Mouse (Mus musculus) myocyte (in vitro differentiated cells): ENCODE results near the gene Nipal1. TPM values are rescaled to one million over a fixed set of nuclear protein-coding genes. Genes with fewer than 3 reads are reported as not detected.

ENCODE experiments used
- H3K27me3 ChIP-seq: one replicate; pipeline ENCODE4 v1.6.1; 2011; ENCODE audit not compliant: control insufficient read depth, insufficient read depth, insufficient read length
- H3K36me3 ChIP-seq: one replicate; pipeline ENCODE4 v1.6.1; 2011; ENCODE audit not compliant: control insufficient read depth, insufficient read depth
- H3K4me2 ChIP-seq: one replicate; pipeline ENCODE4 v1.6.1; 2011; ENCODE audit warnings: low read depth, control low read depth
- H3K4me3 ChIP-seq: one replicate; pipeline ENCODE4 v1.5.1; 2011; ENCODE audit warnings: mild to moderate bottlenecking, control low read depth, moderate library complexity
- H3K79me2 ChIP-seq: one replicate; pipeline ENCODE4 v1.6.1; 2011; ENCODE audit not compliant: control insufficient read depth, insufficient read depth
- H3ac ChIP-seq: one replicate; pipeline ENCODE4 v1.6.1; 2011; ENCODE audit not compliant: control insufficient read depth, insufficient read length
- CEBPB ChIP-seq: IDR thresholded peaks from 2 replicates; pipeline ENCODE4 v1.6.1; 2011; ENCODE audit warnings: mild to moderate bottlenecking, moderate library complexity; ENCODE audit not compliant: poor library complexity, insufficient read depth, severe bottlenecking
- E2F4 ChIP-seq: IDR thresholded peaks from one replicate; pipeline ENCODE4 v1.6.1; 2011; ENCODE audit warnings: mild to moderate bottlenecking, control low read depth, moderate library complexity; ENCODE audit not compliant: insufficient read depth
- MAX ChIP-seq: IDR thresholded peaks from one replicate; pipeline ENCODE4 v1.6.1; 2011; ENCODE audit warnings: low read depth, mild to moderate bottlenecking, control low read depth
- MYOD1 ChIP-seq, 3 experiments: IDR thresholded peaks; one replicate each; pipeline ENCODE4 v1.6.1; 2011; ENCODE audit warnings: control low read depth in 2 of 3, low read depth in 2 of 3, mild to moderate bottlenecking in 2 of 3, moderate library complexity in 1 of 3; ENCODE audit not compliant: insufficient read length in 2 of 3, control insufficient read depth in 1 of 3
- MYOG ChIP-seq, 3 experiments: IDR thresholded peaks; one replicate each; pipeline ENCODE4 v1.6.1; 2011; ENCODE audit warnings: control low read depth in 2 of 3, low read depth in 2 of 3, mild to moderate bottlenecking in 2 of 3; ENCODE audit not compliant: insufficient read length in 2 of 3, control insufficient read depth in 1 of 3, insufficient read depth in 1 of 3
- POLR2A ChIP-seq: IDR thresholded peaks from one replicate; pipeline ENCODE4 v1.6.1; 2011; ENCODE audit warnings: low read depth, mild to moderate bottlenecking, control low read depth, moderate library complexity; ENCODE audit not compliant: insufficient read length
- POLR2AphosphoS2 ChIP-seq: IDR thresholded peaks from one replicate; pipeline ENCODE4 v1.6.1; 2011; ENCODE audit warnings: low read depth, control low read depth; ENCODE audit not compliant: insufficient read length
- REST ChIP-seq: IDR thresholded peaks from one replicate; pipeline ENCODE4 v1.6.1; 2011; ENCODE audit warnings: mild to moderate bottlenecking, control low read depth, moderate library complexity; ENCODE audit not compliant: insufficient read depth, insufficient read length
- SRF ChIP-seq: IDR thresholded peaks from one replicate; pipeline ENCODE4 v1.6.1; 2011; ENCODE audit warnings: low read depth; ENCODE audit not compliant: control insufficient read depth, insufficient read length
- TCF12 ChIP-seq: IDR thresholded peaks from one replicate; pipeline ENCODE4 v1.6.1; 2011; ENCODE audit warnings: mild to moderate bottlenecking, control low read depth; ENCODE audit not compliant: poor library complexity, insufficient read depth, severe bottlenecking
- TCF3 ChIP-seq: IDR thresholded peaks from one replicate; pipeline ENCODE4 v1.6.1; 2011; ENCODE audit warnings: low read depth, control low read depth; ENCODE audit not compliant: insufficient read length
- USF1 ChIP-seq: IDR thresholded peaks from one replicate; pipeline ENCODE4 v1.6.1; 2011; ENCODE audit warnings: low read depth, mild to moderate bottlenecking, control low read depth, moderate library complexity
- polyA plus RNA-seq: library from polyadenylated mRNA; unstranded; fragments of >200 nt; fragmentation: generic; extraction: Trizol; gene quantifications from one replicate; pipeline ENCODE4 v1.2.1, GENCODE M21; 2012; ENCODE audit warnings: missing spikeins

Gene Nipal1
- polyA plus RNA-seq, 1 experiment = 0.07 TPM

DNA sequence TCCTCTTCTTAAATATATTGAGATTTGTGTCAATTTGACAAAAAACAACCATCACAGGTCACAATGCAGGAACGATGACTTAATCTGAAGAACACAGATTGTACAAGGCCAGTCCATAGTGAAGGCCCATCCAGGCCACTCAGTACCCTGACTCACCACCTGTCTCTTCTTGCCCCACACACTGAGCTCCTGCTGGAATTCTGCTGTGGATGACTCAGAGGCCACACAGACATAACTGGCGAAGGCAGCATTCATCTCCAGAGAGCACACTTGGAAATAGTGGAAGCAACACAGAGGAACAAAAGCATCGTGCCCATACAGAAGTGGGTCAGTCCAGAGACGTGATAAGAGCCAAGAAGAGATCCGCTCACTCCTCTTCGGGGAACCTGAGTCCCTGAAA lies 17.6 kb upstream of the Nipal1 start:
- Histone ChIP-seq H3K36me3 (no peaks in the 10 kb centered on the region), H3ac (no peak overlapping the region), H3K27me3 (no peaks in the 10 kb centered on the region), H3K4me2 (no peak overlapping the region), H3K79me2 (no peaks in the 10 kb centered on the region), H3K4me3 (no peak overlapping the region)
- TF ChIP-seq POLR2A (no peak), MAX (no peak), MYOD1 (IDR thresholded peaks at IDR 0.05; ENCODE audit: control insufficient read depth in 1 of 3, insufficient read length in 2 of 3, low read depth in 2 of 3) (peak in 2 of 3 experiments; percentile 19 to 23), POLR2AphosphoS2 (no peak)

DNA sequence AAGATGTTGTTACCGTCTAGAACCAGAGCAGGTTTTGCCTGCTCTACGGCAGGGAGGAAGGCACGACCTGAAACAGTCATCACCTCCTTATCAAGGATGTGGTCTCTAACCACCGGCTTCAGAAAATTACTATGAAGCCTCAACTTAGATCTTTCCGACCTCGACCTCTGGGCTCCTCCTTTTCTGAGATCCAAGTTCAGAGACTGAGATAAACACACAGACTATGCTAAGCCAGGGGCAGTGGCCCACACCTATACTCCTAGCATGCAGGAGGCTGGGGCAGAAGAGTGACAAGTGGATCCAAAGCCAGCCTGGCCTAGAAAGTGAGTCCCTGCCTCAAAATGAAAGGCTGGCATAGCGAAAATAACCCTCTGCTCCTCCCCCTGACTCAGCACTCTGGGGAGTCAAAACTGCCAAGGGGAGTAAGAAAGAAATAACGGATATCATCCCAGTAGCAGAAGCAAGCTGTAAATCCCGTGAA lies 12.8 kb upstream of the Nipal1 start:
- Histone ChIP-seq H3K4me3 (no peak overlapping the region), H3K36me3 (no peaks in the 10 kb centered on the region), H3K27me3 (no peaks in the 10 kb centered on the region), H3K4me2 (no peak overlapping the region), H3K79me2 (no peaks in the 10 kb centered on the region), H3ac (no peak overlapping the region)
- no peak for TF ChIP-seq MYOD1 (IDR thresholded peaks at IDR 0.05; ENCODE audit: control insufficient read depth in 1 of 3, insufficient read length in 2 of 3, low read depth in 2 of 3)

DNA sequence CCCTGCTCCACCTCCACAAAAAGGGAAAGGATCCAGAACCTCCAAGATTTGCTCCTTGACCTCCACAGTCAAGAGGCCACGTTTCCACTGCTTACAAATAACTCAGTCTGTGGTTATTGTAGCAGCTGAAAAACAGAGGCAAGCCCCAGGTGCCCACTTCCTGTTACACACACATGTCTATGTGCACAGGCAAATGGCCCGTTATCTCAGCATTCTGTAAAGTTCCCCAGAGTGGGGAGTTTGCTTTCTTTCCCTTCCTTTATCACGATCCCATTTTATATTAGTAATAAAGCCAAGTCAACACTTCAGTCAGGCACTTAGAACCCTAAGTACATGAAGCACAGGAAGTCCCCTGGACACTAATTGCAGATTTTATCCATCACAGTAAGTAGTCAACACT lies 11.5 kb upstream of the Nipal1 start:
- no peaks in the 10 kb centered on the region for H3K27me3 ChIP-seq
- H3K4me2 ChIP-seq = no peak overlapping the region
- no peak for TF ChIP-seq SRF
- TF ChIP-seq TCF3 = no peak
- no peak for TF ChIP-seq USF1
- no peaks in the 10 kb centered on the region for H3K36me3 ChIP-seq
- no peak overlapping the region for H3K4me3 ChIP-seq
- no peak overlapping the region for H3ac ChIP-seq
- no peaks in the 10 kb centered on the region for H3K79me2 ChIP-seq

DNA sequence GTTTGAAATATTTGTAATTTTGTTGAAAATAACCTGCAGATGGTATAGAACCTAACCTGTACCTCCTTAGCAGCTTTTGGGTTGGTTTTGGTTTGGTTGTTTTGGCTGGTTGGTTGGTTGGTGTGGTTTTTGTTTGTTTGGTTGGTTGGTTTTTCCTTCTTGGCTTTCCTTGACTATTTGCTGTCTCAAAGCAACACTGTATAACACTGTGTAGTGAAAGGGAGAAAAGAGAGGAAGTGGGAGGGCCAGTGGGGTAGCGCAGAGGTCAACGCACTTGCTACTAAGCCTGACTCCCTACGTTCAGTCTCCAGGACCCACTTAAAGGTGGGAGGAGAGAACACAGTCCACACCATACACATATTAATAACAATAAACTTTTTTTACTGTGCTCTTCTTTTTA lies 11.0 kb upstream of the Nipal1 start:
- H3ac ChIP-seq = no peak overlapping the region
- H3K36me3 ChIP-seq = no peaks in the 10 kb centered on the region
- H3K4me3 ChIP-seq = no peak overlapping the region
- H3K79me2 ChIP-seq = no peaks in the 10 kb centered on the region
- TF ChIP-seq TCF3 = no peak
- TF ChIP-seq POLR2AphosphoS2 = no peak
- TF ChIP-seq SRF = no peak
- TF ChIP-seq E2F4 = no peak
- no peak for TF ChIP-seq CEBPB
- TF ChIP-seq REST = no peak
- no peak for TF ChIP-seq MYOG (IDR thresholded peaks at IDR 0.05; ENCODE audit: control insufficient read depth in 1 of 3, insufficient read depth in 1 of 3, insufficient read length in 2 of 3, low read depth in 2 of 3)
- TF ChIP-seq USF1 = no peak
- TF ChIP-seq TCF12 = no peak
- no peak for TF ChIP-seq MAX
- no peak for TF ChIP-seq MYOD1 (IDR thresholded peaks at IDR 0.05; ENCODE audit: control insufficient read depth in 1 of 3, insufficient read length in 2 of 3, low read depth in 2 of 3)
- no peak for TF ChIP-seq POLR2A
- H3K27me3 ChIP-seq = no peaks in the 10 kb centered on the region
- no peak overlapping the region for H3K4me2 ChIP-seq

DNA sequence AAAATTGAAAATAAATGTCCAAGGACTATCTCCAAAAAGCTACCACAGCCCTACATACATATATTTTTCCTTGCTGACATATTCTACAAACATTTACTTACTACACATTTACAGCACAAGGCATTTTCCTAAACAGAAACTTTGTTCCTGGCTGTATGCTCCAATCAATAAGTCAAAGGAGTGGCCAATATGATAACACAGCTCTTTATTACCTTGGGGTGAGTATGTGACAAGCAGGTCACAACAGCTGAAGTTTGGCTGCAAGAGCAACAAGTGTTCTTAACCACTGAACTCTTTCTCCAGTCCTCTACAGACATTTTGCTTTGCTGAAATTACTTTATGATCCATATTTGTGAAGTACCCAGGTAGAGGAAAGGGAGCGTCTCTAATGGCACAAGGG lies 7.5 kb upstream of the Nipal1 start:
- H3K36me3 ChIP-seq = no peaks in the 10 kb centered on the region
- TF ChIP-seq USF1 (no peak), E2F4 (no peak), TCF3 (no peak), SRF (no peak)
- no peak overlapping the region for H3K4me3 ChIP-seq
- H3K27me3 ChIP-seq = no peaks in the 10 kb centered on the region
- H3K4me2 ChIP-seq = no peak overlapping the region
- no peak overlapping the region for H3ac ChIP-seq
- no peaks in the 10 kb centered on the region for H3K79me2 ChIP-seq

DNA sequence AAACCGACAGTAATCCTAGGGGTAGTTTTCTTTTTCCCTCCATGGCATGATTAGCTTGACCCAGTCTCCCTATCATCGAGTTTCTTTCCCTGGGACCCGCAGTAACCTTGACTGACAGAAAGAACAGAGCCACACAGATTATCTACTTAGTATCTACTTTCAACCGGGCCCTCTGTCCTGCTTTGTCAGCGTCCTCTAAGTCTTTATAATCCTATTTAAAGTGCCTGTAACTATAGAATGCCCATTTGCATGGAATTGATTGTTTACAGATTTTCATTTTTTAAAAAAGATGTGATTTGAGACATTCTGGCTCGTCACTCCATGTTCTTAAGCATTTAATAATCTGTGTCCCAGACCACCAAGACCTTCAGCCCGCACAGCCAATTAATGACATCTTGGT lies 3.9 kb upstream of the Nipal1 start:
- Histone ChIP-seq H3ac (no peak overlapping the region), H3K4me3 (no peak overlapping the region), H3K36me3 (no peaks in the 10 kb centered on the region), H3K27me3 (peaks cover 3% of the 10 kb centered on the region), H3K4me2 (no peak overlapping the region), H3K79me2 (no peaks in the 10 kb centered on the region)
- TF ChIP-seq MYOD1 (IDR thresholded peaks at IDR 0.05; ENCODE audit: control insufficient read depth in 1 of 3, insufficient read length in 2 of 3, low read depth in 2 of 3) (no peak), POLR2A (no peak)

DNA sequence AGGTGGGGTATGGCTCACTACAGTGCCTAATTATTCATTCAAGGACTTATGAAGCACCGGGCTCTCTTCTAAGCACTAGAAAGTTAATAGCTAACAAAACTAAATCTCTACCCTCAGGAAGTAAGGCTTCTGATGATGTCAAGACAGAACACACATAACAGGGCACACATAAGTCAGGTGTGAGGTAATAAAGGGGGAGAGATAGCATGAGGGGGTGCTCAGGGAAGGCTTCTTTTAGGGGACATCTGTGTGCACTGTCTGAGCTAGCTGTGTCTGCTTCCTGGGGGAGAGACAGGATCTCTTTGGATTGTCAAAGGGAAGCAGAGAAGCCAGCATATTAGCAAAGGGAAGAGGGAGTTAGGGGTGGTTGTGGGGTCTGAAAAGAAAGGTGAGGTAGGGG lies 3.4 kb upstream of the Nipal1 start, which contains the start of gene Cnga1:
TSS of gene Cnga1 (minus strand) at position 101 of the 400 bp plus-strand sequence.
- Histone ChIP-seq H3K36me3 (no peaks in the 10 kb centered on the region), H3K4me2 (no peak within 1 kb of the TSS), H3K79me2 (no peaks in the 10 kb centered on the region), H3K4me3 (no peak within 1 kb of the TSS), H3ac (no peak within 1 kb of the TSS), H3K27me3 (peaks cover 3% of the 10 kb centered on the region)
- TF ChIP-seq E2F4 = no peak
- no peak for TF ChIP-seq CEBPB
- no peak for TF ChIP-seq TCF12
- TF ChIP-seq MYOG (IDR thresholded peaks at IDR 0.05; ENCODE audit: control insufficient read depth in 1 of 3, insufficient read depth in 1 of 3, insufficient read length in 2 of 3, low read depth in 2 of 3) = no peak
- TF ChIP-seq MYOD1 (IDR thresholded peaks at IDR 0.05; ENCODE audit: control insufficient read depth in 1 of 3, insufficient read length in 2 of 3, low read depth in 2 of 3) = no peak
- TF ChIP-seq TCF3 = no peak
- TF ChIP-seq USF1 = no peak
- no peak for TF ChIP-seq REST
- TF ChIP-seq SRF = no peak
- no peak for TF ChIP-seq POLR2AphosphoS2
- no peak for TF ChIP-seq POLR2A
- TF ChIP-seq MAX = no peak
